Mouse (Mus musculus): ENCODE measurements around the gene Kif21b. TPM values are rescaled to one million over a fixed set of nuclear protein-coding genes. Genes with fewer than 3 reads are reported as not detected.

The Kif21b gene
- polyA plus RNA-seq, 1 experiment: 16.8 TPM

- peak overlapping the region; percentile 57 for H3K4me3 ChIP-seq
These were observed 558 bp downstream of the Kif21b start for GRCm38 (mm10) chr1:136131603-136132291.

GRCm38 (mm10) chr1:136132386-136133201, 1.4 kb downstream of the Kif21b start:
- TF ChIP-seq MAX (IDR thresholded peaks at IDR 0.05; ENCODE audit: low read depth): no peak
- no peak for TF ChIP-seq MYOG (IDR thresholded peaks at IDR 0.05; ENCODE audit: control insufficient read depth in 1 of 3, insufficient read depth in 1 of 3, insufficient read length in 2 of 3, low read depth in 2 of 3)
- TF ChIP-seq TCF3 (IDR thresholded peaks at IDR 0.05; ENCODE audit: insufficient read length, low read depth): no peak
- TF ChIP-seq SRF (IDR thresholded peaks at IDR 0.05; ENCODE audit: control insufficient read depth, insufficient read length, low read depth): no peak
- TF ChIP-seq USF1 (IDR thresholded peaks at IDR 0.05; ENCODE audit: low read depth): no peak
- no peak for TF ChIP-seq REST (IDR thresholded peaks at IDR 0.05; ENCODE audit: insufficient read depth, insufficient read length)
- no peak for TF ChIP-seq POLR2AphosphoS2 (IDR thresholded peaks at IDR 0.05; ENCODE audit: insufficient read length, low read depth)
- TF ChIP-seq CEBPB (IDR thresholded peaks at IDR 0.05; ENCODE audit: insufficient read depth, poor library complexity, severe bottlenecking): no peak
- TF ChIP-seq TCF12 (IDR thresholded peaks at IDR 0.05; ENCODE audit: insufficient read depth, poor library complexity, severe bottlenecking): no peak
- no peak for TF ChIP-seq POLR2A (IDR thresholded peaks at IDR 0.05; ENCODE audit: insufficient read length, low read depth)
- TF ChIP-seq E2F4 (IDR thresholded peaks at IDR 0.05; ENCODE audit: insufficient read depth): no peak
- TF ChIP-seq MYOD1 (IDR thresholded peaks at IDR 0.05; ENCODE audit: control insufficient read depth in 1 of 3, insufficient read length in 2 of 3, low read depth in 2 of 3): no peak
- H3K4me3 ChIP-seq: peak overlapping the region; percentile 57
- H3K79me2 ChIP-seq (ENCODE audit: control insufficient read depth, insufficient read depth): peaks cover 36% of the 10 kb centered on the region
- H3K27me3 ChIP-seq (ENCODE audit: control insufficient read depth, insufficient read depth, insufficient read length): no peaks in the 10 kb centered on the region
- no peak overlapping the region for H3ac ChIP-seq (ENCODE audit: control insufficient read depth, insufficient read length)
- H3K4me2 ChIP-seq (ENCODE audit: low read depth): peak overlapping the region; percentile 91
- H3K36me3 ChIP-seq (ENCODE audit: control insufficient read depth, insufficient read depth): no peaks in the 10 kb centered on the region

More at GRCm38 (mm10) chr1:136131603-136132291, 558 bp downstream of the Kif21b start:
- Histone ChIP-seq H3ac (ENCODE audit: control insufficient read depth, insufficient read length) (peak overlapping the region; percentile 44), H3K79me2 (ENCODE audit: control insufficient read depth, insufficient read depth) (peaks cover 36% of the 10 kb centered on the region), H3K27me3 (ENCODE audit: control insufficient read depth, insufficient read depth, insufficient read length) (no peaks in the 10 kb centered on the region), H3K36me3 (ENCODE audit: control insufficient read depth, insufficient read depth) (no peaks in the 10 kb centered on the region), H3K4me2 (ENCODE audit: low read depth) (peak overlapping the region; percentile 91)
- TF ChIP-seq POLR2A (IDR thresholded peaks at IDR 0.05; ENCODE audit: insufficient read length, low read depth) (no peak), MYOD1 (IDR thresholded peaks at IDR 0.05; ENCODE audit: control insufficient read depth in 1 of 3, insufficient read length in 2 of 3, low read depth in 2 of 3) (peak in 1 of 3 experiments; percentile 12), TCF12 (IDR thresholded peaks at IDR 0.05; ENCODE audit: insufficient read depth, poor library complexity, severe bottlenecking) (no peak), TCF3 (IDR thresholded peaks at IDR 0.05; ENCODE audit: insufficient read length, low read depth) (no peak), CEBPB (IDR thresholded peaks at IDR 0.05; ENCODE audit: insufficient read depth, poor library complexity, severe bottlenecking) (no peak), E2F4 (IDR thresholded peaks at IDR 0.05; ENCODE audit: insufficient read depth) (no peak), MAX (IDR thresholded peaks at IDR 0.05; ENCODE audit: low read depth) (no peak), MYOG (IDR thresholded peaks at IDR 0.05; ENCODE audit: control insufficient read depth in 1 of 3, insufficient read depth in 1 of 3, insufficient read length in 2 of 3, low read depth in 2 of 3) (peak in 1 of 3 experiments; percentile 20), SRF (IDR thresholded peaks at IDR 0.05; ENCODE audit: control insufficient read depth, insufficient read length, low read depth) (no peak), USF1 (IDR thresholded peaks at IDR 0.05; ENCODE audit: low read depth) (no peak), POLR2AphosphoS2 (IDR thresholded peaks at IDR 0.05; ENCODE audit: insufficient read length, low read depth) (no peak), REST (IDR thresholded peaks at IDR 0.05; ENCODE audit: insufficient read depth, insufficient read length) (no peak)

- peak overlapping the region; percentile 91 for H3K4me2 ChIP-seq (ENCODE audit: low read depth)
- H3ac ChIP-seq (ENCODE audit: control insufficient read depth, insufficient read length): no peak overlapping the region
- peak overlapping the region; percentile 57 for H3K4me3 ChIP-seq
- H3K79me2 ChIP-seq (ENCODE audit: control insufficient read depth, insufficient read depth): peaks cover 43% of the 10 kb centered on the region
- no peaks in the 10 kb centered on the region for H3K36me3 ChIP-seq (ENCODE audit: control insufficient read depth, insufficient read depth)
- TF ChIP-seq CEBPB (IDR thresholded peaks at IDR 0.05; ENCODE audit: insufficient read depth, poor library complexity, severe bottlenecking): no peak
- TF ChIP-seq MAX (IDR thresholded peaks at IDR 0.05; ENCODE audit: low read depth): no peak
- no peak for TF ChIP-seq SRF (IDR thresholded peaks at IDR 0.05; ENCODE audit: control insufficient read depth, insufficient read length, low read depth)
- TF ChIP-seq POLR2AphosphoS2 (IDR thresholded peaks at IDR 0.05; ENCODE audit: insufficient read length, low read depth): no peak
- no peaks in the 10 kb centered on the region for H3K27me3 ChIP-seq (ENCODE audit: control insufficient read depth, insufficient read depth, insufficient read length)
These were observed 2.5 kb downstream of the Kif21b start for GRCm38 (mm10) chr1:136133570-136134240.

DNA sequence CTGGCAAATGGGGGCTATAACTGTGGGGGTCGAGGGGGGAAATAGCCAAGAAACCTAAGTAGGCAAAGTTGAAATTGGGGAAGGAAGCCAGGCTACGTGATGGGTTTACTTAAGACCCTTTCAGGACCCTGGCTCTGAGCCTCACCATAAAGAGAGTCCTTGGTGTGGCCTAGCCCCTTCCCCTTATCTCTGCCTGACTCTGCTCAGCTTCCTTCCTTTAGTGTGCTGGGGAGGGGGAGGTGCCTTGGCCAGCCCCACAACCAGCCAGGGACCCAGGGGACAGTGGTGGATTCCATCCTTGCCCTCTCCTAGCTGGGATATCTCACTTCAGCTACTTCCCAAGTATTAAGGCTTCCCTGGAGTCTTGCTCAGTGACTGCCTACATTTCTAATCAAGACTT, 3.4 kb downstream of the Kif21b start:
- TF ChIP-seq SRF (IDR thresholded peaks at IDR 0.05; ENCODE audit: control insufficient read depth, insufficient read length, low read depth): no peak
- no peak overlapping the region for H3ac ChIP-seq (ENCODE audit: control insufficient read depth, insufficient read length)
- H3K4me2 ChIP-seq (ENCODE audit: low read depth): peak overlapping the region; percentile 91
- H3K4me3 ChIP-seq: peak overlapping the region; percentile 57
- no peaks in the 10 kb centered on the region for H3K27me3 ChIP-seq (ENCODE audit: control insufficient read depth, insufficient read depth, insufficient read length)
- peaks cover 50% of the 10 kb centered on the region for H3K79me2 ChIP-seq (ENCODE audit: control insufficient read depth, insufficient read depth)
- H3K36me3 ChIP-seq (ENCODE audit: control insufficient read depth, insufficient read depth): no peaks in the 10 kb centered on the region

Data from myocyte (in vitro differentiated cells).